Mouse (Mus musculus) left cerebral cortex, postnatal 4 days (tissue): ENCODE results near the gene Camk2b. TPM values are rescaled to one million over a fixed set of nuclear protein-coding genes. Genes with fewer than 3 reads are reported as not detected.
"Not testable (repeated sequence)": the region's sequence is repeated elsewhere in the genome, so short reads cannot be mapped to it uniquely, and the experiment has no call there.

Experiments used
- DNase-seq: peaks from one replicate; pipeline ENCODE4 v3.0.0-alpha.2; 2022
- intact Hi-C: fragments of 180-260 bp; cut with DNase I; formaldehyde crosslinking; loops from one replicate; pipeline ENCODE4 v1.15.1; 2025
- total RNA-seq, 2 experiments: library from RNA; stranded (reverse); gene quantifications; 2 replicates each; pipeline ENCODE4 v1.2.3; 2021

Gene Camk2b
- total RNA-seq, 2 experiments from 2014 or later, result 593 to 607 TPM

DNA sequence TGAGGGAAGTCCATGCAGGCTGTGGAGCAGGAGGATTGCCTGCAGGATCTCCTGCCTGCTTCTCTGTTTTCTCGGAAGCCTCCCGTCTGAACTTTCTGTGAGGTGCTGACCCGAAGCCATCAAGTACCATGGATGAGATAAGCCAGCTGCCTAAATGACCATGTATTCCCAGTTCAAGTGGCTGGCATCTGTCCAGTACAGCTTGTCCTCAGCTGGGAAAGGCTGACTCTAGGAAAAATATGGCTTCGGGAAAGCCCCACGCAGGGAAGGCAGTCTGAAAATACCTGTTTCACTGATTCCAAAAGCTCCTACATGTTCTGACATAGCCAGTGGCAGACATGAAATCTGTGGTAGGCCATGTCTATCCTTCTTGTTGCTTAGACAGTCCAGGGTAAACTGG lies 113.7 kb downstream of the Camk2b start:
- no peak for DNase-seq
- intact Hi-C loops, result loop anchor here (10.0 kb wide), 1 partner anchor 68 kb away; no protein-coding TSS in a partner anchor

DNA sequence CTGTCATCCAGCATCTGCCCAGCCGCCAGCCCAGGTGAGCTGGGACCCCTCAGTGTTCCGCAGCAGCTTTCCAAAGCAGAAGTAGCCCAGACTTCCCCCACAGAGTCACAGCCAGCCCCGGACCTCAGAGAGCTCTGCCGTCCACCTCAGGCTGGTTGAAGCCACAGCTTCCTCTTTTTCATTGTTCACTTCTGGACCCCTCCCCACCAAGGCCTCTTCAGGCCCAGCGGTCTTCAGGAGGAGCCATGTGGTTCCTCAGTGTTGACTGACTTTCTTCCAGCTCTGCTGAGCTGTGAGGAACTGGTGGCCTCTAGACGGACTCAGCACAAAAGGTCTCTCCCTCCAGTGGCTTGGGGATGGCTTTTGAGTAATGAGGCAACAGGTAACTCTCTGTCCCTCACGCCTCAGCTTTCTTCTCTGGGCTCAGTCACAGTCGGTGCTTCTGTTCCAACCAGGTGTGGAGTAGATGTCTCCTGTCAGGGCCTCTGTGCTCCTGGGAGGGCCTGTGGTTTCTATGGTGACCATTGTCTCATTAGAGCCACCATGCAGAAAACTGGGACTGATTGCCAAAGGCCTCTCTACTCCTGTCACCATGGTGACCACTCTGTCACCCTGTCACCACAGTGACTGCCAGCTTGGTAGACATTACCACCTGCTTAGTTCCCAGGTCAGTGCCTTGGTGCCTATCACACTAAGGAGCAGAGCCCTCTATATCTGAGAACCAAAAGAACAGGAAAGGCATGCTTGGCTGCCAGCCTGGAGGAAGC lies 116.4 kb downstream of the Camk2b start, which contains the start of gene Gck:
Gene Gck (minus strand): TSS at position 496 of the 767 bp plus-strand sequence.
- peak; percentile 27 for DNase-seq
- intact Hi-C loops, result loop anchor here (10.0 kb wide), 1 partner anchor 65 kb away; no protein-coding TSS in a partner anchor

DNA sequence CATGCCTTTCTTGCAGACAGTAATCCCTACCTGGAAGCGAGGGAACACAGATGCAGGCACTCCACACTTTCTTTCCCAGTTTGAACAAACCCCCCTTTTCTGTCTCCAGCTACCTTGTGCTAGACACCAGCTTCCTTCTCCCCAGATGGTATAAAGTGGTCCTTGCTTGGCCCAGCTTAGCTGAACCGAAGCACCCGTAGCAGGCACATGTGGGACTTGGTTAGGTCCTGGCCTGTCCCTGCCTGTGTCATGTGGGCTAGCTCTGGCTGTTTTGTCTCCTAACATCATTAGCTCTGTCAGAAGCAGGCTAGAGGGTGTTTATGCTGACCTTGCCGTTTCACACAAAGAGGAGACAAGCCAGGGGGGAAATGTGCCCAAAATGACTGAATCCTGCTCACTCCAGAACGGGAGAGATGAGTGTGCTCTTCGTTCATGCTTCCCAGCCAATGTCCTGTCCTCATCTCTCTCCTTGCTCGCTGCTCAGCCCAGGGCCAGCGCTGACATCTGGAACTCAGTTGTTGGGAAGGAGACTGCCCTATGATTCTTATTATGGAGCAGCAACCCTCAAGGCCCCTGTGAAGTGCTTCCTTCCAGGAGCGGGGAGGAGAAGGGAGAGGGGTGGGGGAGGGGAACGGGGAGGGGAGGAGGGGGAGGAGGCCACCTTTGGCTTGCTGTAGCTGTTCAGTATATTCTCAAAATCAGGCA lies 117.5 kb downstream of the Camk2b start:
- DNase-seq, result no peak
- intact Hi-C loops, result no loop called here

DNA sequence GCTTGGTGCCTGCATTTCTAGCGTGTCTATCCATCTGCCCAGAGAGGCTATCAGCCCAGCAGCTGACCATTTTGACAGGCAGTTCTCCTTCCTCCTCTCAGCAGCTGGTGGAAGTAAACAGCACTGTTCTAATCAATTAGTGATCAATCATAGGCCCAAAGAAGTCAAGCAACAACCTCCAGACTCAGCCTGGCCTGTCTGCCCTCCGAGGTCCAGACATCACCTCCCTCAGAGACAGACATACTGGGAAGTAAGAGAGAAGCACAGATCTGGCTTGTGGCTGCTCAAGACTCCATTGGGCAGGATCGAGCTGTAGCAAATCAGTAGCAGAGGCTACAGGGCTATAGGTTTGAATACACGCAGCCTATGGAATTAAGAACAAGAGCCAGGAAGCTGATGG lies 118.4 kb downstream of the Camk2b start:
- no peak for DNase-seq
- intact Hi-C loops, result no loop called here

DNA sequence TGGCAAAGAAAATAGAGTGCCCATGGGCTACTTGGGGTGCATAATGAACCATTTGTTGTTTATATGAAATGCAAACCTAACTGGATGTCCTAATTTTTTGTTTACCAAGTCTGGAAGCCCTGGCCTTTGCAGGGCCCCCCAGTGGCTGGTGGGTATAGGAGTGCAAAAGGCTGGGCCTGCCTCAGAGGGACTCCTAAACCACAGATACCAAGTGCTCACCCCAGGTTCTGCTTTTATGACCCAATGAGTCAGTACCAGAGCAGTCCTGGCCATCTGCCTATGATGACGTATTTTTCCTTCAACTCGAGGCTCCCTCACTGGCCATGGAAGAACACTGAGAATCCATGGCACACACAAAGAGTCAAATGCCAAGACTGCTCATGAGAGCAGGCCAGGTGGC lies 121.1 kb downstream of the Camk2b start:
- intact Hi-C loops, result no loop called here
- no peak for DNase-seq

DNA sequence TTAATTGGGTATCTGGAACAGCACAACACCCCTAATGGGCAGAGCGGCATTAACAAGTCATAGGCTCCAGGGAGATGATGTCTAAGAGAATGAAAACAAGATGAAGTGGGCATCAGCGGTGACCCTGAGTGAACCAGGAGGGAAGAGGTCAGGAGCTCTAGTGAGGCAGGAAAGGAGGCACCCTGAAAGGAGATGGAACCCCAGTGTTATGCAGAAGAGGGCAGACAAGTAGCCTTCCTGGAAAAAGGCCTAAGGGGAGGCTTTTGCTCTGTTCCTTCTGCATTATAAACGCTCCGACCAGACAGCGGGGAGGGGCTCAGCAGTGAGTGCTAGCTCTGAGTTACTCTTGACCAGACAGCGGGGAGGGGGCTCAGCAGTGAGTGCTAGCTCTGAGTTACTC lies 123.2 kb downstream of the Camk2b start:
- intact Hi-C loops, result no loop called here
- DNase-seq, result no peak

DNA sequence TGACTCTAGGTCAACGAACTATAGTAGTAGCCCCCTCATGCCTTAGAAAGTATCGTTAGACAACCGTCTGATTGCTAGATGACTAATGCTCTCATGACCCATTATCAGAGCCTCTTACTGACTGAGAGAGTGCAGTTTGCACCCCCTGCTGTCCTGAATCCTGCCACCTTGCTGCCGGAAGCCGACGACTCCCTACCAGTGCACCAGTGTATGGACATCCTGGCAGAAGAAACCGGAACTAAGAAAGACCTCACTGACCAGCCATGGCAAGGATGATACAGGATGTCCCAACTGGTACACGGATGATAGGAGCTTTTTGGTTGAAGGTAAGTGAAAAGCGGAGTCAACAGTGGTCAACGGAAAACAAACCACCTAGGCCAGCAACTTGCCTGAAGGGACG lies 131.6 kb downstream of the Camk2b start:
- DNase-seq, intact Hi-C loops: not testable (repeated sequence)

DNA sequence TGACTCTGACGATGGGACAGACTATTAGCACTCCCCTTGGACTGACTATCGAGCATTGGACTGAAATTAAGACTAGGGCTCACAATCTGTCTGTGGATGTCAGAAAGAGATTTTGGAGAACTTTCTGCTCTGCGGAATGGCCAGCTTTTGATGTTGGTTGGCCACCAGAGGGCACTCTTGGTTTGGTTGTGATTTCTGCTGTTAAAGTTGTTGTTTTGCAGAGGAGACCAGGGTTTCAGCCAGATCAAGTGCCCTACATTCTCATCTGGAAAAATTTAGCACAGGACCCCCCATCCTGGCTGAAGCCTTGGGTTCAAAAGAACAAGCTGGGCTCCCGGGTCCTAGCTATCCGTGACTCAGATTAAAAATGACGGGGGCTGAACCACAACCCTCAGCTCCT lies 134.2 kb downstream of the Camk2b start:
- intact Hi-C loops, result not testable (repeated sequence)

DNA sequence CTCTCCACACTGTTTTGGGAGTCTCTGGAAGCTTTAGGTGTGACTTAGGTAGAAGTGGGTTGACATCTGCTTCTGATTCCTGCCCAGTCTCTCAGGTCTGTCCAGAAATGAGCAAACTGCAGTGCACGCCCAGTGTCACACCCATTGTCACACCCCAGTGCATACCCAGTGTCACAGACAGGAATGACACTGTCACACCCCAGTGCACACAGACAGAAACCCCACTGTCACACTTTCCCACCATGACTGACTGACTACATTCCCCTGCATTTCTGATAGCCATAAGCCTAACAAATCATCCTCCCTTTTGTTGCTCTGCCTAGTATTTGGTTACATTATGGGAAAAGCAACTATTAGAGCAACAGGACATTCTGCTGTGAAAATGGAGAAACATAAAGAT lies 135.6 kb downstream of the Camk2b start:
- intact Hi-C loops, result no loop called here
- no peak for DNase-seq

More for the DNA sequence above, 134.2 kb downstream of the Camk2b start:
- peak; percentile 29 for DNase-seq

DNA sequence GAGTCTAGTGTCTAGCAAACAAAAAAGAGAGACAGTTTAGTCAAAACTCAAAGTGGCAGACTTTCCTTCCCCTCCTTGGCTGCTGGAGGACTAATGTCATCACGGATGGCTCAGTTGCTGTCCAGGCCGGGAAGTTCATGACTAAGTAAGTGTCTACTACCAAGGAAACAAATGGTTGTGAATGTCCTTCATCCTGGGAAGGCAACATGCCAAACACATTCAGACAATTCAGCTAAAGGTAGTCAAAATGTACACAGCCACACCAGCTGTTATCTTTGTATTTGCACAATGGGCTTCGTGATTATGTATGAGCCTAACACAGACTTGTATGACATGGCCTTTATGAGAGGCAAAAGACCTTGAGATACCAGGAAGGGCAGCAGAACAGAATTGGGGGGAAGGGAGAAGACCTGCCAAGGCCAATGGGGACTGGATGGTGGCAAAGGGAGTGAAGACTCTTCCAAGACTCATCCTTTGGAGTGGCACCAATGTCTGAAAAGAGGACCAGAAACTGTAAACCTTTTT lies 139.4 kb downstream of the Camk2b start:
- intact Hi-C loops, result no loop called here
- DNase-seq, result no peak

DNA sequence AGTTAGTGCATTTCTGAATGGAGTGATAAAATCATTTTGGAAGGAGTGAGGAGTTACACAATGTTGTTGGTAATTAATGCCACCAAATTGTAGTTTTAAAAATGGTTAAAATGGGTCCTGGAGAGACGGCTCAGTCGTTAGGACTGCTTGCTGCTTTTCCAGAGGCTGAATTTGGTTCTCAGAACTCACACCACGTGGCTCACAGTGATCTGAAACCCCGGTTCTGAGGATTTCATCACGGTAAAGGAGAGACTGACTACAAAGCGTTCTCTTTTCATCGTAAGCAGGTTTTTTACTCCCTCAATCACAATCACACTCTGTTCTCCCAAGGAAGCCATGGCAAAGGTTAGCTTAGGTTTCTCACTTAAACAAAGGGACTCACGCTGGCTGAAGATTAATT lies 141.5 kb downstream of the Camk2b start:
- intact Hi-C loops, result no loop called here
- no peak for DNase-seq

DNA sequence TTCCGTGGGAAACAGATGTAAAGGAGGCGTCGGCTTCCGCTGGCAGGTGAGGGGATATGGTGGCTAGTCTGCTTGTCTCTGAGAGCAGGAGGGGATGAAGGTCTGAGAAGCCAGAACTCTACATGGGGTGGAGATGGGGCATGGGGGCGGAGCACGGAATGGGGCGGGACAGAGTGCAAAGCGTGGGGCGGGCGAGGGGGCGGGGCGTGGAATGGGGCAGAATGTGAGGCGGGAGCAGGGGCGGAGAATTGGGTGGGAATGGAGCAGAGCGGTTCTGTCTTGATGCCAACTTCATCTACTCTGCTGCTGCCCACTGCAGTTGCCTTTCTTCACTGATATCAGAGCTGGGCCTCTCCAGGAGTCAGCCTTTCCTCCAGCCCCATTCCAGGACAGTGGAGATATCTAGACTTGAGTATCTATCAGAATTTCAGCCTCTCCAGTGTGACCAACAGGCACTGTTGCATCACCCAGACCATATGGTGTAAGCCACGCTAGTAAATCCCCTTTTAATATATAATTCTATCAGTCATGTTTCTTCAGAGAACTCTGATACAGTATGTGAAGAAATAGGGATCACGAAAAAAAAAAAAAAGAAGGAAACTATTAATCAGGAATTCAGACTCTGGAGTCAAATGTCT lies 145.7 kb downstream of the Camk2b start:
- intact Hi-C loops, result no loop called here
- no peak for DNase-seq

Other genes with a start within 250 kb of the Camk2b start
- 10 to 100 TPM; 16.1 to 16.5 TPM for gene Polm, start 228.3 kb downstream of the Camk2b start, total RNA-seq
- 10 to 100 TPM; 20.4 to 24.8 TPM for gene Aebp1, start 204.4 kb downstream of the Camk2b start, total RNA-seq
- gene Pold2, start 188.1 kb downstream of the Camk2b start, total RNA-seq, result 10 to 100 TPM; 26.6 to 37.5 TPM
- not detected for gene Myl7, start 167.6 kb downstream of the Camk2b start, total RNA-seq
- gene Gck, start 116.3 kb downstream of the Camk2b start, total RNA-seq, result 1 to 10 TPM; 3.9 to 4.0 TPM
- gene Ykt6, start 110.7 kb downstream of the Camk2b start, total RNA-seq, result 100 to 1,000 TPM; 202 to 213 TPM
- under 1 TPM in 1 of 2 experiments, not detected in 1; 0.24 TPM for gene A730071L15Rik, start 133.7 kb upstream of the Camk2b start, total RNA-seq
- gene Nudcd3, start 134.1 kb upstream of the Camk2b start, total RNA-seq, result 100 to 1,000 TPM; 109 to 117 TPM
- gene Npc1l1, start 163.8 kb upstream of the Camk2b start, total RNA-seq, result under 1 TPM; 0.08 TPM
- 10 to 100 TPM; 47.9 to 50.8 TPM for gene Ddx56, start 201.4 kb upstream of the Camk2b start, total RNA-seq
- gene Tmed4, start 208.5 kb upstream of the Camk2b start, total RNA-seq, result 10 to 100 TPM; 57.5 to 62.8 TPM
- 100 to 1,000 TPM; 146 to 159 TPM for gene Ogdh, start 225.3 kb upstream of the Camk2b start, total RNA-seq